Mouse (Mus musculus): ENCODE data around the gene Fcmr.

Fcmr gene

DNA sequence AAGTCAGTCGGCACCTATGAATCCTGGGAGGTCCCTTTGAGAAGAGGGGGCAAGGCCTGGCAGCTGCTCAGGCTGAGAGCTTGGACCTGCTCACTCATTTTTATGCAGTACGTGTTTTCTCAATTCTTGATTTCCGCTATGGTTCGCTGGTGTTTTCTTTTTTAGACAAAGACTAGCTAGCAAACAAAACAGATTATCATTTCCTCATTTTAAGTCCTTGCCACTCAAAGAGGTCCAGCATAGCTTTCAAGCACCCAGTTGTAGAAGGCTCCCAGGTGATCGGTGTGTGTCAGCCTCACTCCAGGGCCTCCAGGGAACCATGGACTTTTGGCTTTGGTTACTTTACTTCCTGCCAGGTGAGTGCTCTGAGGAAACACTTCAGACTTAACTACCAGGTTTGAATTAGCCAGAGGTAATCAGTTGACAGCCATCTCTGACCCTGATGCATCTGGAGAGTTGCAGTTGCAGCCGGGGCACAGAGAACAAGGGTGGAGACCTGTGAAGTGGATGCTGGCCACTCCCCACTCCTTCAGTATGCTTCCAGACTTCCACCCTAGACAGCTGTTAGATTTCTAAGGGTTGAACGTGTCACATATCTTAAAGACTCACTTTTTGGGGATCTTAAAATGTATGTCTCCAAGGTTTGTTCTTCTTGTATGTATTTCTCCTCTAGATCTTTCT is at the start of gene Fcmr:
Fcmr (plus strand) TSS at position 129 of the 681 bp plus-strand sequence.
- no peak for TF ChIP-seq CTCF (conservative IDR thresholded peaks at IDR 0.05; ENCODE audit: low read length)
- no peak for TF ChIP-seq NANOG (IDR thresholded peaks at IDR 0.05; ENCODE audit: borderline replicate concordance, low read length)
- no peak for TF ChIP-seq POU5F1 (IDR thresholded peaks at IDR 0.05; ENCODE audit: borderline replicate concordance, low read length)
- H3K9me3 ChIP-seq (ENCODE audit: low read length) = peaks cover 9% of the 10 kb centered on the region; the same call in 1 of the 2 replicates
- H3K27me3 ChIP-seq (ENCODE audit: insufficient read depth, low read length) = no peaks in the 10 kb centered on the region; the same call in 1 of the 2 replicates
- H3K4me1 ChIP-seq (replicated peaks; ENCODE audit: low read depth, low read length) = no peaks in the 10 kb centered on the region
- no peaks in the 10 kb centered on the region for H3K36me3 ChIP-seq (ENCODE audit: insufficient read depth, low read length)
- H3K4me3 ChIP-seq (replicated peaks; ENCODE audit: low read length) = no peak within 1 kb of the TSS

DNA sequence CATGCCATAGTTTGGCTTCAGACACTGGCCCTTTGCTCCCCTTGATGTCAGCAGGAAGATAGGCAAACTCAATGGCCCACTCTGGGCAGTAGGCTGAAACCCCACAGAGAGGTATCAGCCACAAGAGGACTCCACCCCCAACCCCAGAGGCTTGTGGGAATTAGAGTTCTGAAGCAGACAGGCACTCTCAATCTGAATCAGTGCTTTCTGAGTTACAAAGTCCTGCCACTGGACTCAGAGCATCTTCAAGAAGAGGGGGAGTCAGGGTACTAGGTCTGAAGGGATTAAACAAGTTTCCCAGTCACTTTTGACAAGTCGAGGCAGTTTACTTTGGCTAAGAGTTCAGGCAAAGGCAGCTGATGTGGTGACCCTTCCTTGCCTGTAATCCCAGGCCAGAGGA is 45.7 kb upstream of the Fcmr start:
- Histone ChIP-seq H3K27me3 (ENCODE audit: insufficient read depth, low read length) (no peaks in the 10 kb centered on the region), H3K4me1 (replicated peaks; ENCODE audit: low read depth, low read length) (no peaks in the 10 kb centered on the region), H3K9me3 (ENCODE audit: low read length) (no peaks in the 10 kb centered on the region), H3K36me3 (ENCODE audit: insufficient read depth, low read length) (no peaks in the 10 kb centered on the region), H3K4me3 (replicated peaks; ENCODE audit: low read length) (no peak overlapping the region)
- TF ChIP-seq POU5F1 (IDR thresholded peaks at IDR 0.05; ENCODE audit: borderline replicate concordance, low read length) (no peak), NANOG (IDR thresholded peaks at IDR 0.05; ENCODE audit: borderline replicate concordance, low read length) (no peak), CTCF (conservative IDR thresholded peaks at IDR 0.05; ENCODE audit: low read length) (no peak)

DNA sequence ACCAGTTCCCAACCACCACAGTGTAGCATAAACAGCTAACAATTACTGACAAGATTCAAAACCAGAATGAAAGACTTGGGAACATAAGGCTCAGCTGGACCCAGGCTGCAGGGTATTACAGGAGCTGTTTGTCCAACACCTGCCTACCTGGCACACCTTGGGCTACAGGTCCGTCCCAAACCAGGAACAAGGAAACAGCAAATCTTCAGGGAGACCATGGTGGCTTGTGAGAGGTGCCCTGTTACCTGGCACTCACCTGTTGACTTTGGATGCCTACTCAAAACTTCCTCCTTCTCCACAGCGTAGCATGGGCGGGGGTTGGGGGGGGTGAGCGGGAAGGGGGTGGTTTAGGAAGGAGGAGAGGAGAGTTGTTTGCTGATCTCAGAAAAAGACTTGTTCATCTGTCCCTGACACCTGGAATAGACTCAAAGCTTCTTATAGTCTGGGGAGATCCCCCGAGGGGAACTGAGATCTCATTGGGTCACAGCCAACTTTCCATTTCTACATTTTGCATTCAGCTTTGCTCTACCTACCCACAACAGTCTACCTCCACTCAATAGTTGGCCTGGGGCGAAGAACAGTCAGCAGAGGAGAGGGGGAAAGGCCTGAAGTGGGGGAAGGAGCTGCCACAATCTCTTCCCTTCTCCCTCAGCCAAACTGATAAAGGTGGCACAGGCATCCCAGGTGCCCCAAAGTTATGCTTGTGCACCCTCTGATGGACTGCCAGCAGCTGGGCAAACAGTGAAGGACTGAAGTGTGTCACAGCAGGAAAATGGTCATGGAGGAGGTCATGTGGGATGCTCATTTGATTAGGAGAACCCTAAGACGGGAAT is 44.9 kb upstream of the Fcmr start:
- Histone ChIP-seq H3K36me3 (ENCODE audit: insufficient read depth, low read length) (no peaks in the 10 kb centered on the region), H3K4me3 (replicated peaks; ENCODE audit: low read length) (no peak overlapping the region), H3K9me3 (ENCODE audit: low read length) (no peaks in the 10 kb centered on the region), H3K4me1 (replicated peaks; ENCODE audit: low read depth, low read length) (no peaks in the 10 kb centered on the region), H3K27me3 (ENCODE audit: insufficient read depth, low read length) (no peaks in the 10 kb centered on the region)
- TF ChIP-seq CTCF (conservative IDR thresholded peaks at IDR 0.05; ENCODE audit: low read length) = no peak

DNA sequence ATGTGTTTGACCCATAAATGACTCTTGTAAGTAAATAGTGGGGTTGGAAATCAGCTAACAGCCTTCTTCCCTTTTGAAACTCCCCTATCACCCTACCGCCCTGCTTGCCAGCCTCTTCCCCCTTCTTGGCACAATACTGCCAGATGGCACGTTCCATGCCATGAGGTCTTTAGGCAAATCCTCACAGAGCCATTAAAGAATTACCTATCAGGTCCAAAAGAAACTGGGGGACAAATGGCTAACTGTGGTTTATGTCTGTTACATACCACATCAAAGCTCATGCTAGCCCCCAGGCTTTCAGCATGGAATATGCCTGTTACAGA is 44.4 kb upstream of the Fcmr start:
- TF ChIP-seq POU5F1 (IDR thresholded peaks at IDR 0.05; ENCODE audit: borderline replicate concordance, low read length) (no peak), NANOG (IDR thresholded peaks at IDR 0.05; ENCODE audit: borderline replicate concordance, low read length) (no peak), CTCF (conservative IDR thresholded peaks at IDR 0.05; ENCODE audit: low read length) (no peak)
- no peaks in the 10 kb centered on the region for H3K27me3 ChIP-seq (ENCODE audit: insufficient read depth, low read length)
- H3K36me3 ChIP-seq (ENCODE audit: insufficient read depth, low read length) = no peaks in the 10 kb centered on the region

DNA sequence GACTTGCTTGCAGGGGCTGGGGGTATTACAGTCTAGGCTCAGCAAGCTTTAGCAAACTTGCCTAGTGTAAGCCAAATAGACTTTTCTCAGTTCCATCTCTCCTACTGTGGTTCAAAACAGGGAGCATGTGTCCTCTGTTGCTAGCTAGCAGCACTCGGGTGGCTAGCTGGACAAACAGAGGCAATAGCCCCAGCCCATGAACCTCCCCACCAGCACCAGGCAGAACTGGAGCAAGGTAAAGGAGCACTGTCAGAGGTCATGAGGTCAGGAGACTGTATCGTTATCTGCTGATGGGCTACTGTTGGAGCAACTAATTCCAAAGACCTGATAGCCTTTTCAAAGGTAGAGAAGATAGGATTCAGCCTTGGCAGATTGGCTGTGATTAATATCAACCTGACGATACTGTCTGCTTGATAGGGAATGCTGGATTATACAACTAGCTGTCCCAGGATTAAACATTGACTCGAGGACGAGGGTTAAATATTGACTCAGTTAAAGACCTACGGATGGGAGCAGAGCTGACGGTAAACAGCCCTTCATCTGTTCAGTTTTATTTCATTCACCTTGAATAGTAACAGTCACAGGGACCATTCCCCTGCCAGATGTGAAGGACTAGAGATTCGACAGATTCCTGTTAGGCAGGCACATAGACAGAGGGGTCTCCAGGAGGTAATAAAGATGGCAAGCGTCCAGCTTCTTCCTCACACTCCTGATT is 43.4 kb upstream of the Fcmr start:
- no peaks in the 10 kb centered on the region for H3K4me1 ChIP-seq (replicated peaks; ENCODE audit: low read depth, low read length)
- no peak for TF ChIP-seq NANOG (IDR thresholded peaks at IDR 0.05; ENCODE audit: borderline replicate concordance, low read length)
- no peak for TF ChIP-seq CTCF (conservative IDR thresholded peaks at IDR 0.05; ENCODE audit: low read length)
- TF ChIP-seq POU5F1 (IDR thresholded peaks at IDR 0.05; ENCODE audit: borderline replicate concordance, low read length) = no peak
- H3K36me3 ChIP-seq (ENCODE audit: insufficient read depth, low read length) = no peaks in the 10 kb centered on the region
- no peak overlapping the region for H3K4me3 ChIP-seq (replicated peaks; ENCODE audit: low read length)
- no peaks in the 10 kb centered on the region for H3K27me3 ChIP-seq (ENCODE audit: insufficient read depth, low read length)
- H3K9me3 ChIP-seq (ENCODE audit: low read length) = no peaks in the 10 kb centered on the region

More for the DNA sequence above, 44.4 kb upstream of the Fcmr start:
- Histone ChIP-seq H3K4me1 (replicated peaks; ENCODE audit: low read depth, low read length) (no peaks in the 10 kb centered on the region), H3K9me3 (ENCODE audit: low read length) (no peaks in the 10 kb centered on the region), H3K4me3 (replicated peaks; ENCODE audit: low read length) (no peak overlapping the region)

DNA sequence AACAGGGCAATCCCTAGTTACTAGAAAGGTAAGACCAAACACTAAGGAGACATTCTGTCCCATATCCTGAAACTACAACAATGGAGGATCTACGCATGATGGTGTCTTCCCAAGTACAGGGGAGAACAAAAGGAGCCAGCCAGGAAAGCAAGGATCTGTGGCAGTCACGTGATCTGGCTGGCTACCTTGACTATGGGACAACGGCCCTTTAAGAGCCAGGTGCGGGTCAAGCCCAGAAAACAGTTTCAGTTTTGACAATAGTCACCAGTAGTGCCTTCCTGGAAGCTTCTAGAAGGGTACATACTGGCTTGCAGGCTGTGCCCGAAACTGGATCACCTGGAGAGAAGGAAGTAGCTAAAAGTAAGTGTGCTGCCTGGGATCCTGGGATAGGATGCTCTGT is 39.0 kb upstream of the Fcmr start, which contains the start of gene Pigr:
Pigr (plus strand) TSS at position 237 of the 400 bp plus-strand sequence.
- Histone ChIP-seq H3K9me3 (ENCODE audit: low read length) (no peaks in the 10 kb centered on the region), H3K4me3 (replicated peaks; ENCODE audit: low read length) (no peak within 1 kb of the TSS), H3K4me1 (replicated peaks; ENCODE audit: low read depth, low read length) (no peaks in the 10 kb centered on the region), H3K27me3 (ENCODE audit: insufficient read depth, low read length) (no peaks in the 10 kb centered on the region), H3K36me3 (ENCODE audit: insufficient read depth, low read length) (no peaks in the 10 kb centered on the region)
- TF ChIP-seq CTCF (conservative IDR thresholded peaks at IDR 0.05; ENCODE audit: low read length) = no peak

DNA sequence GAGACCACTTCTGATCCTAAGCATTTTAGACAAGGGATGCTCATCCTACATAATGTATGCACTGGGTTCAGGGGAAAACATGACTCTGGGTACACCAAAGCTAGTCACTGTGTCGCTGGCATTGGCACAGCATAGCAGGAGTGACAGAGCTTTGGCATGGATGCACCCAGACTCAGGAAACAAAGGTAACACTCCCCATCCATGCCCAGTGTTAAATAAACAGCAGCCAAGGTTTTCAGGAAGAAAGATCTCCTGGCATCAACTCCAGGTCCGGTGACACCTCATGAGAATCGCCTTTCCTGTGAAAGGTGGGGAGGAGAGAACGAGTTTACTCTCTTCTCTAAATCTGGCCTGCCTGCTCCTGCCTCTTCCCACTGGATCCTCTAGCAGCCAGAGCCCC is 36.8 kb upstream of the Fcmr start:
- H3K36me3 ChIP-seq (ENCODE audit: insufficient read depth, low read length) = no peaks in the 10 kb centered on the region
- TF ChIP-seq NANOG (IDR thresholded peaks at IDR 0.05; ENCODE audit: borderline replicate concordance, low read length) = no peak
- no peak for TF ChIP-seq POU5F1 (IDR thresholded peaks at IDR 0.05; ENCODE audit: borderline replicate concordance, low read length)
- no peak for TF ChIP-seq CTCF (conservative IDR thresholded peaks at IDR 0.05; ENCODE audit: low read length)
- H3K4me3 ChIP-seq (replicated peaks; ENCODE audit: low read length) = no peak overlapping the region
- no peaks in the 10 kb centered on the region for H3K27me3 ChIP-seq (ENCODE audit: insufficient read depth, low read length)
- H3K9me3 ChIP-seq (ENCODE audit: low read length) = no peaks in the 10 kb centered on the region
- H3K4me1 ChIP-seq (replicated peaks; ENCODE audit: low read depth, low read length) = no peaks in the 10 kb centered on the region

DNA sequence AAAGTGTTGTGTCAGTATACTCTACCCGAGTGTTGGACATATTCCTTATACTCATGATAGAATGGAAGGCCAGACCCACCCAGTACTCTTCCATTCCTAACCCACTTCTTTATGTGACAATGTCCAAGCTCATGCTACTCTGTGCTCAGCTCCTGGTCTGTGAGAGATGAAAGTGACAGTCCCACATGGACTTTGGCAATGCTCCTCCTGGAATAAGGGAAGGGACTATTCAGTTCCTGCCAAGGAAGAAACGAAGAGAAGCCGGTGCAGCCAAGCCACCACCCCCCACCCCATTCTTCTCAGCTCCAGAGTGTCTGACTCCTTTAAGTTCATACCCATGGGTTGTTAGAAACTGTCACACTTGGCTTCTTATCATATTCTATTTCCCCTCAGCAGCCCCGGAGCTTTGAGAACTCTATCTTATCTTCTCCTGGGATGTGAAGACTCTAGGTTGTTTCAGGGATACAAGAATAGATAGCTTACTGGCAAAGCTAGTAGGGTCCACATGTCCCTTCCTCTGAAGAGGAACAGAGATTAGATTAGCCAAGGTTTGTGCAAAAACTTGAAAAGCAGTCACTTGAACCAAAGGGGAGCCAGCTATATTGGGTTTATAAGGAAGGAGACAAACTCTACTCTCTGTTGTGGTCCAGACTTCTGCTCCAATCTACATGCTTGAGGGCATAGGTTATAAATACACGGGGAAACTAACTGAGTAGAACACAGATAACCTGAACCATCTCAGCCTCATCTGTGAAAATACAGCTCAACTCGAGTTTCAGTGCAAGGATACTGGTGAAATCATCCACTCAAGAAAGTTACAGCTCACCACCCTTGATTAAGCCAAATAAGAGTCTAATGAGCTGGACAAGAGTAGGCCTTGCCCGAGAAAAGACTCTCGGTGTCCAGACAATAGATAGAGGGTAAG is 35.3 kb upstream of the Fcmr start:
- no peaks in the 10 kb centered on the region for H3K9me3 ChIP-seq (ENCODE audit: low read length)
- H3K36me3 ChIP-seq (ENCODE audit: insufficient read depth, low read length) = no peaks in the 10 kb centered on the region
- H3K4me1 ChIP-seq (replicated peaks; ENCODE audit: low read depth, low read length) = no peaks in the 10 kb centered on the region
- H3K27me3 ChIP-seq (ENCODE audit: insufficient read depth, low read length) = no peaks in the 10 kb centered on the region
- no peak overlapping the region for H3K4me3 ChIP-seq (replicated peaks; ENCODE audit: low read length)
- TF ChIP-seq CTCF (conservative IDR thresholded peaks at IDR 0.05; ENCODE audit: low read length) (no peak), POU5F1 (IDR thresholded peaks at IDR 0.05; ENCODE audit: borderline replicate concordance, low read length) (no peak), NANOG (IDR thresholded peaks at IDR 0.05; ENCODE audit: borderline replicate concordance, low read length) (no peak)

Measured in E14TG2a.4 (cell line).